Mouse (Mus musculus): ENCODE measurements at regions not wholly inside any gene's neighbourhood (a gene's known extent, or its start where the extent isn't known, plus 50 kb on each side); places are given as distances from the start of the nearest gene placed in this dataset.

GRCm38 (mm10) chr7:110709606-110710005 lies 58.4 kb upstream of the Ampd3 start:
- Histone ChIP-seq H3K27me3 (ENCODE audit: control insufficient read depth, insufficient read depth, low read length) (no peaks in the 10 kb centered on the region), H3K4me2 (ENCODE audit: low read length) (no peak overlapping the region), H3K4me1 (ENCODE audit: control insufficient read depth, insufficient read depth, low read length) (no peaks in the 10 kb centered on the region), H3K9me3 (ENCODE audit: control insufficient read depth, low read length) (peaks cover 5% of the 10 kb centered on the region; the same call in 1 of the 2 replicates), H3K9ac (replicated peaks; ENCODE audit: low read length) (no peak overlapping the region), H3K4me3 (replicated peaks; ENCODE audit: low read depth, low read length) (no peak overlapping the region), H3K27ac (replicated peaks; ENCODE audit: low read depth, low read length) (no peak overlapping the region), H3K36me3 (ENCODE audit: control insufficient read depth, insufficient read depth, low read length) (no peaks in the 10 kb centered on the region)
- 93% methylated on average over 6 of the region's 6 CpGs for WGBS
- ATAC-seq (ENCODE audit: low FRiP score, low TSS enrichment) = no peak
- DNase-seq = no peak

- DNase-seq = no peak
- WGBS = 94% methylated on average over 9 of the region's 9 CpGs
Observed at GRCm38 (mm10) chr7:110710256-110710962, 57.6 kb upstream of the Ampd3 start.

GRCm38 (mm10) chr7:110713661-110714060 lies 54.3 kb upstream of the Ampd3 start:
- H3K9ac ChIP-seq (replicated peaks; ENCODE audit: low read length) = no peak overlapping the region
- WGBS = 71% methylated on average over 3 of the region's 3 CpGs
- no peak overlapping the region for H3K4me2 ChIP-seq (ENCODE audit: low read length)
- DNase-seq (no peak), ATAC-seq (ENCODE audit: low FRiP score, low TSS enrichment) (no peak)
- H3K4me1 ChIP-seq (ENCODE audit: control insufficient read depth, insufficient read depth, low read length) = no peaks in the 10 kb centered on the region
- H3K27ac ChIP-seq (replicated peaks; ENCODE audit: low read depth, low read length) = no peak overlapping the region
- H3K27me3 ChIP-seq (ENCODE audit: control insufficient read depth, insufficient read depth, low read length) = no peaks in the 10 kb centered on the region
- peaks cover 5% of the 10 kb centered on the region; the same call in 1 of the 2 replicates for H3K9me3 ChIP-seq (ENCODE audit: control insufficient read depth, low read length)
- H3K4me3 ChIP-seq (replicated peaks; ENCODE audit: low read depth, low read length) = no peak overlapping the region
- no peaks in the 10 kb centered on the region for H3K36me3 ChIP-seq (ENCODE audit: control insufficient read depth, insufficient read depth, low read length)

More at GRCm38 (mm10) chr7:110710256-110710962, 57.6 kb upstream of the Ampd3 start:
- Histone ChIP-seq H3K36me3 (ENCODE audit: control insufficient read depth, insufficient read depth, low read length) (no peaks in the 10 kb centered on the region), H3K4me2 (ENCODE audit: low read length) (no peak overlapping the region), H3K4me1 (ENCODE audit: control insufficient read depth, insufficient read depth, low read length) (no peaks in the 10 kb centered on the region), H3K27ac (replicated peaks; ENCODE audit: low read depth, low read length) (no peak overlapping the region), H3K4me3 (replicated peaks; ENCODE audit: low read depth, low read length) (no peak overlapping the region), H3K9me3 (ENCODE audit: control insufficient read depth, low read length) (peaks cover 5% of the 10 kb centered on the region; the same call in 1 of the 2 replicates), H3K9ac (replicated peaks; ENCODE audit: low read length) (no peak overlapping the region), H3K27me3 (ENCODE audit: control insufficient read depth, insufficient read depth, low read length) (no peaks in the 10 kb centered on the region)
- ATAC-seq (ENCODE audit: low FRiP score, low TSS enrichment) = no peak

GRCm38 (mm10) chr7:110715110-110715509 lies 52.9 kb upstream of the Ampd3 start:
- Histone ChIP-seq H3K9ac (replicated peaks; ENCODE audit: low read length) (no peak overlapping the region), H3K9me3 (ENCODE audit: control insufficient read depth, low read length) (peaks cover 5% of the 10 kb centered on the region; the same call in 1 of the 2 replicates), H3K27me3 (ENCODE audit: control insufficient read depth, insufficient read depth, low read length) (no peaks in the 10 kb centered on the region), H3K4me1 (ENCODE audit: control insufficient read depth, insufficient read depth, low read length) (no peaks in the 10 kb centered on the region), H3K36me3 (ENCODE audit: control insufficient read depth, insufficient read depth, low read length) (no peaks in the 10 kb centered on the region), H3K27ac (replicated peaks; ENCODE audit: low read depth, low read length) (no peak overlapping the region), H3K4me2 (ENCODE audit: low read length) (no peak overlapping the region), H3K4me3 (replicated peaks; ENCODE audit: low read depth, low read length) (no peak overlapping the region)
- ATAC-seq (ENCODE audit: low FRiP score, low TSS enrichment) (no peak), DNase-seq (no peak)
- WGBS = 91% methylated on average over 3 of the region's 3 CpGs

GRCm38 (mm10) chr7:110715545-110715944 lies 52.5 kb upstream of the Ampd3 start:
- Histone ChIP-seq H3K27me3 (ENCODE audit: control insufficient read depth, insufficient read depth, low read length) (no peaks in the 10 kb centered on the region), H3K9me3 (ENCODE audit: control insufficient read depth, low read length) (peaks cover 5% of the 10 kb centered on the region; the same call in 1 of the 2 replicates), H3K4me3 (replicated peaks; ENCODE audit: low read depth, low read length) (no peak overlapping the region), H3K36me3 (ENCODE audit: control insufficient read depth, insufficient read depth, low read length) (no peaks in the 10 kb centered on the region), H3K9ac (replicated peaks; ENCODE audit: low read length) (no peak overlapping the region), H3K4me2 (ENCODE audit: low read length) (no peak overlapping the region), H3K4me1 (ENCODE audit: control insufficient read depth, insufficient read depth, low read length) (no peaks in the 10 kb centered on the region), H3K27ac (replicated peaks; ENCODE audit: low read depth, low read length) (no peak overlapping the region)
- DNase-seq = no peak
- 81% methylated on average over 6 of the region's 6 CpGs for WGBS
- ATAC-seq (ENCODE audit: low FRiP score, low TSS enrichment) = no peak

- Histone ChIP-seq H3K36me3 (ENCODE audit: control insufficient read depth, insufficient read depth, low read length) (no peaks in the 10 kb centered on the region), H3K4me1 (ENCODE audit: control insufficient read depth, insufficient read depth, low read length) (no peaks in the 10 kb centered on the region), H3K9me3 (ENCODE audit: control insufficient read depth, low read length) (no peaks in the 10 kb centered on the region), H3K4me2 (ENCODE audit: low read length) (no peak overlapping the region), H3K27me3 (ENCODE audit: control insufficient read depth, insufficient read depth, low read length) (no peaks in the 10 kb centered on the region), H3K27ac (replicated peaks; ENCODE audit: low read depth, low read length) (no peak overlapping the region), H3K4me3 (replicated peaks; ENCODE audit: low read depth, low read length) (no peak overlapping the region), H3K9ac (replicated peaks; ENCODE audit: low read length) (no peak overlapping the region)
- ATAC-seq (ENCODE audit: low FRiP score, low TSS enrichment) (no peak), DNase-seq (no peak)
- WGBS = 87% methylated on average over 6 of the region's 6 CpGs
Observed at GRCm38 (mm10) chr7:110717104-110717503, 50.9 kb upstream of the Ampd3 start.
